Mouse (Mus musculus): ENCODE results near the gene Cdc123.

- TF ChIP-seq CTCF (IDR thresholded peaks at IDR 0.05; ENCODE audit: borderline replicate concordance, control insufficient read depth, extremely low read depth, insufficient read depth, low read length, poor library complexity) (no peak), POLR2A (IDR thresholded peaks at IDR 0.05; ENCODE audit: control insufficient read depth, extremely low read depth, insufficient read depth, low read length, poor library complexity) (no peak)
Observed at GRCm38 (mm10) chr2:5789625-5790160, 55.3 kb downstream of the Cdc123 start.

Data from thymus, adult 2 months (tissue).